Mouse (Mus musculus) bone marrow, adult 2 months (tissue): ENCODE measurements around the gene Ipo4.

Experiments
- CTCF ChIP-seq: fragments of 200-500 bp; IDR thresholded peaks from 2 replicates; pipeline ENCODE4 v1.5.1; 2011; ENCODE audit warnings: low read length, control low read depth; ENCODE audit not compliant: control insufficient read depth, insufficient read depth
- POLR2A ChIP-seq: fragments of 200-500 bp; IDR thresholded peaks from 2 replicates; pipeline ENCODE4 v1.6.1; 2011; ENCODE audit warnings: low read depth, mild to moderate bottlenecking, control low read depth, low read length, borderline replicate concordance; ENCODE audit not compliant: control insufficient read depth

DNA sequence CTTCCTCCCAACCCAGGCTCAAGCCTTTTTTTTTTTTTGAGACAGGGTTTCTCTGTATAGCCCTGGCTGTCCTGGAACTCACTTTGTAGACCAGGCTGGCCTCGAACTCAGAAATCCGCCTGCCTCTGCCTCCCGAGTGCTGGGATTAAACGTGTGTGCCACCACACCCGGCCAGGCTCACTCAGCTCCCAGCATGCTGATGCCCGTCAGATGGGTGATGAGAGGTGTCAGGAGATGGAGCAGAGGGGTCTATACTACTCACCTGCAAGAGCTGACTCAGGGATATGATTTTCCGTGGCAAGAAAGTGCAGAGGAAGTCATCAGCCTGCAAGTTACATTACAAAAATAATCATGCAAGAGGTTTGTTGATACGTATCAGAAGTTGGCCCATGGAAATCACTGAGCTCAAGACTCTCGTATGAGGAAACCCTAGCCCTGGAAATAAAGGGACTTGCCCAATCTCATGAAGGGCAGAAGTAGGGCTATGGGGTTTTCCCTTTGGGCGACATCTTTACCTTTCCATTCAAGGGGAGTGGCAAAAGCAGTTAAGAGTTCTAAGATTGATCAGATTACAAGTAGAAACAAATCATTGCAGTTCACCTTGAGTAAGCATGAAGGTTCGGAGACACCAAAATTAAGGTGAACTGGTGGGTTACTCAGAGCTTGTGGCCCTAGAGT lies 45.8 kb downstream of the Ipo4 start:
- TF ChIP-seq CTCF: no peak
- no peak for TF ChIP-seq POLR2A
